Mouse (Mus musculus) spleen, postnatal 36 days (tissue): Measurements from ENCODE around the gene Slc11a1.
A peak's percentile ranks its signal among the peaks of the same experiment; 100 is the strongest.

Source experiments
- DNase-seq, 2 experiments: peaks; one replicate each; pipeline ENCODE4 v3.0.0; 2022; ENCODE audit warnings: low spot score in 2 of 2, mixed read lengths in 1 of 2

Slc11a1 gene

GRCm38 (mm10) chr1:74387386-74387988, 12.5 kb downstream of the Slc11a1 start:
- no peak for DNase-seq

DNA sequence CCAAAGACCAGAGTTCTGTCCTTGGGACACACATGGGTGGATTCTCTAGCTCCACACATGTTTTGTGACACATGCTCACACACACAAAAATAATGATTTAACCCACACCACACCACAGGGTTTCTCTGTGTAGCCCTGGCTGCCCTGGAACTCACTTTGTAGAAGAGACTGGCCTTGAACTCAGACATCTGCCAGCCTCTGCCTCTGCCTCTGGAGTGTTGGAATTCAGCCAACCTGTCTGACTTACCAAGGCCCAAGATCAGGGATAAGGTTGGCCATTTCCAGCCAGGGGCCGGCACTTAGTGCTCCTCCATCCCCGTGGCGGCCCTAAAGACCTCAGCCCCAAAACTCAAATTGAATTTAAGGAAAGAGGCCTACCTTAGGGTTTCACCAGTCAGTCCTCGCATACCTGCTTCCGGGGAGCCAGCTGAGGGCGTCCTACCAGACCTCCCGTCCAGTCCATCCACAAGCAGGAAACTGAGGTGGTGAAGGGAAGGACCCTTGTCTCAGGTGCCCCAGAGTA, 13.5 kb downstream of the Slc11a1 start:
- no peak for DNase-seq

DNA sequence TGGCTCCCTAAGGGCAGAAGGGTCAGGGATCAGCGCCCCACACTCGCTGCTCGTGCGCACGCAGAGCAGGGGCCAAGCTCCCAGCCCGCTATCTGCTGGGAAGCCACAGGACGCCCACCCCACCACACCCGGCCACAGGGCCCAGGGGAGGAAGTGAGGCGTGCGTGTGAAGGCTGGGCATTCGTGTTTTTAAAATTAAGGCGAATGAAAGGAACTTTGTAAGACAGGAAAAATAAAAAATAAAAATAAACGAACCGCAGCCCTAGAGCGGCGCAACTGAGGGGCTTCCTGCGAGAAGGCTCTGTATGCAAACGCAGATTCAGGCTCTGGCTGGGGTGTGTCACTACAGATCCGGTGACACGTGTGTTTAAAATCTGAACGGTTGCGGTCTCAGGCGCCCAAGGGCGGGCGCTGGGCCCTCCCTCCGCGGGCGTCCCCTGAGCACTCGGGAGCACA, 14.9 kb downstream of the Slc11a1 start:
- peak; percentile 82 to 85 for DNase-seq

DNA sequence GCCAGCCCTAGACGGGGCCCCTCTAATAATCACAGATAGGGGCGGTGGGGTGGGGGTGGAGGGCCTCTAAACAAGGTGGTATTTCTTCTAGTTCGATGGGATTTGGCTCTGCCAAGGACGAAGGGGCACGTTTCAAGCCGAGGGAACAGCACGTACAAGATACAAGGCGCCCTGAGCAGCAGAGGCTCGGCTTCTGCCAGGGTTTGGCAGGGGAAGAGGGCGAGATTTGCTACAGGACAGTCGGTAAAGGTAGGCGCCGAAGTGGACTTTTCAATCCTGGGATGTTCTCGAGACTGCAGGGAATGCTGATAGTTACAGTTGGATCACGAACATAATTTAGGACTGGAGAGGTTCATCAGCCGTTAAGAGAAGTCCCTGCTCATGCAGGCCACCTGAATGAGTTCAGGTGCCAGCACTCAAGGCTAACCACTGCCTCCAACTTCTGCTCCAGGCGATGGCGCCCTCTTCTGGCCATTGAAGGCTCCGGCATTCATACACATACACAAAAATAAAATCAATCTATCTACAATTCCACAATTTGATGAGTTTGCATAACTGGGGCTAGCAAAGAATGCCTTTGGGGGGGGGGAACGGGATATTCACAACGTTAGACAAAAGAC, 15.4 kb downstream of the Slc11a1 start:
- peak; percentile 70 to 82 for DNase-seq

- DNase-seq, result peak; percentile 95 to 96
These were observed 16.1 kb downstream of the Slc11a1 start, which contains the start of gene Ctdsp1 for GRCm38 (mm10) chr1:74390924-74391748. TSS of gene Ctdsp1 (plus strand) at chr1:74391509.

GRCm38 (mm10) chr1:74391844-74392441, 16.9 kb downstream of the Slc11a1 start:
- DNase-seq, result peak; percentile 73 to 81

DNA sequence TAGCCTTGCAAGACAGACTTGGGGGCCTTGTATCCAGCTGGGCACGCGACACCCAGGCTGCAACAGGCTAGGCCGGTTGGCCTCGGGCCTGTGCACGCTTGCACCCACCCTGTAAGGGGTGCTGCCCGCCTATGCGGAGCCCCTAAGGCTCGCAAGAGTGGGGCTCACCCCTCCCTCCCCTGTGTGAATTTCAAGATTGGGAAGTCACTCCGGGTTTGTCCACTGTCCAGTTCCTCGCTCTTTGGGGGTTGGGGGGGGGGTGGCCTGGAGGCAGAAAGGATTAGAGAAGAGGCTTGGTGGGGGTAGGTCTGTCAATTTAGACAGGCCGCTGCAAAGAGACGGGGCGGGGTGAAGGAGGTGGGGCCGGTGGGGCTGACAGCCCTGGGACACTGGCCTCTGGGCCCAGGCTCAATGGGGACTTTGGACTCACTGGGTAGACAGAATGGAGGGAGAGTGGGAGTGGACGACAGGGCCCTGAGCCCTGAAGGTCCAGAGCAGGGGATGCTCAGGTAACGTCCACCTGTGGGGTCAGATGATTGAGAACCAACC, 17.5 kb downstream of the Slc11a1 start:
- no peak for DNase-seq

DNA sequence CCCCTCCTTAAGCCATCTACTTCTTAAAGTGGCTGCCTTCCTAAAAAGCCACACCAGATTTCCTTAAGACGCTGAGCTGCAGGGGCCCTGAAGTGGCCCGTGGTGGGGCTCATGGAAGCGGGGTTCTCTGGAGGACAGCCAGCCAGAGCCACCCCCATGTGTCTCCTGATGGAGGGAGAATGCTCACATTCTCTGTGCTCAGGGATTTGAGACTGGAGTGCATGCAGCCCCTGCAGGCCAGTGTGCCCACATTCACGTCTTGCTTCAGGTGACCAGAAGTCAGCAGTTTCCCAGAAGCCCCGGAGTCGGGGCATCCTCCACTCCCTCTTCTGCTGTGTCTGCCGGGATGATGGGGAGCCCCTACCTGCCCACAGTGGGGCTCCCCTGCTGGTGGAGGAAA, 18.0 kb downstream of the Slc11a1 start:
- DNase-seq, result no peak

DNA sequence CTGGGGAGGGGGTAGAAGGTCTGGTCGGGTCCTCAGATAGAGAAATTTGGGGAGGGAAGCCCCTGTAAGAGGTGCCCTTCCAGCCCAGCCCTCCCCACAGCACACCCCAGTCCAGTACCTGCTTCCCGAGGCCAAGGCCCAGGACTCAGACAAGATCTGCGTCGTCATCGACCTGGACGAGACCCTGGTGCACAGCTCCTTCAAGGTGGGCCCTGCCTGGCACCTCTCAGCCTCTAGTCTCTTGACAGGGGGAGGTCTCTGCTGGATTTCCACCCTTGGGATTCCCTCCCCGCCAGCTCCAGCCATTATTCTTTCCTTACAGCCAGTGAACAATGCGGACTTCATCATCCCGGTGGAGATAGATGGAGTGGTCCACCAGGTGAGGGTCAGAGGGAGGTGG, 18.7 kb downstream of the Slc11a1 start:
- no peak for DNase-seq

DNA sequence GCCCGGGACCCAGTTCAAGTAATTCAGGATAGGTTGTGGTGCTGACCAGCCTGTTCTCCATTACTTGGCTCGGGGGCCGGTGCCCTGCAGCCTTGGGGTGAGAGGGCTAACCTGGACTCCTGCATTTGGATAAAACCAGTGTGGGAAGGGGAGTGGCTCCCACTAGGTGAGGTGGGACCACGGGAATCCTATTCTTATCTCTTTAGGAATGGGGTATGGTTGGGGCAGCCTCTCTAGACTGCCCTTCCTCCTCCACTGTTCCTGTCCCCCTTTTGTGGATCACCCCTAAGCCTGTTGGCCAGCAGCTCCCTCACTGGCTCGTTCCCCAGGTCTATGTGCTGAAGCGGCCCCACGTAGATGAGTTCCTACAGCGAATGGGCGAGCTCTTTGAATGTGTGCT, 19.3 kb downstream of the Slc11a1 start:
- no peak for DNase-seq

- DNase-seq, result no peak
These were observed 19.9 kb downstream of the Slc11a1 start for GRCm38 (mm10) chr1:74394858-74395257.

DNA sequence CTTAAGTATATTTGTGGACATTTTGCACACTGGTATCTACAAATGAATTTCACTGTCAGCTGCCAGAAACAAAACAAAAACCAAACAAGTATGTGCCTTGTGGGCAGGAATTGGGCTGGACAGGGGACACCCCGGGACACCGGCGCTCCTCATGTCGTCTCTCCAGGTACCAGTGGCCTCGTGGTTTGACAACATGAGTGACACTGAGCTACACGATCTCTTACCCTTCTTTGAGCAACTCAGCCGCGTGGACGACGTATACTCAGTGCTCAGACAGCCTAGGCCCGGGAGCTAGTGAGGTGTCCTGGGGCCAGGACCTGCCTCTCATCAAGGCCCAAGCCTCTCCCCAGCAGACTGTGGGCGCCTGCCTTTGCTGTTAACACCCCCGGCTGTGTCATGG, 20.3 kb downstream of the Slc11a1 start:
- no peak for DNase-seq

DNA sequence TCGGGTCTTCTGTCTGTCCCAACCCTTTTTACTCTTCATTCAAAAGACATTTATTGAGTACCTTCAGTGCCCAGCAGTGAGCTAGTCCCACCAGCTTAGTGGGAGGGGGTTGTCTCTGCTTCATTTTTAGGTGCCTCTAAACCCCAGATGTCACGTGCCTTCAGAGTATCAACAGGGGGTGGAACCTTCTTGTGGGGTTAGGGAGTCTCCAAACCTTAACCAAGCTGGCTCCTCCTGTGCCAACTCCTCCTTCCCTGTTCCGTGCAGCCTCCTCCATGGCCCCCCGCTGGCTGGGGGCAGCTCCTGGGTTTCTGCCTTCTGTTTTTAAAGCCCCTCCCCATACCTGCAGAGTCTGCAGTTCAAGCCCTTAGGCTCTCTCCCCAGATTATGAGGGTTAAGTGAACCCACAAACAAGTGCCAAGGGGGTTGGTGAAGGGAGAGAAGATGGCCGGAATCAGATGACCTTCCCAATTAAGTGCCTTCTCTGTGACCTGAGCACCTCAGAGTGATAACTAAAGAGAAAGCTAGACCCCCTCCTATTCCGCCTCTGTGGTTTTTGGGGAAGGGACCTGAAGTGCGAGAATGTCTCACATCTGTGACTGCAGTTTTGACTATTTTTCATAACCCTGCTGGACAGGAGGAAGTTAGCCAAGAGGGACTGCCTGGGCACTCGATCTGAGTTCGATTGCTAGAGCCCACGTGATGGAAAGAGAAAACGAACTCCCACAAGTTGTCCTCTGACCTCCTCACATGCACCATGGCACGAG, 21.6 kb downstream of the Slc11a1 start:
- peak in 1 of 2 experiments; percentile 39 for DNase-seq

- DNase-seq, result peak; percentile 98
These were observed 22.4 kb downstream of the Slc11a1 start for GRCm38 (mm10) chr1:74397268-74397918.

DNA sequence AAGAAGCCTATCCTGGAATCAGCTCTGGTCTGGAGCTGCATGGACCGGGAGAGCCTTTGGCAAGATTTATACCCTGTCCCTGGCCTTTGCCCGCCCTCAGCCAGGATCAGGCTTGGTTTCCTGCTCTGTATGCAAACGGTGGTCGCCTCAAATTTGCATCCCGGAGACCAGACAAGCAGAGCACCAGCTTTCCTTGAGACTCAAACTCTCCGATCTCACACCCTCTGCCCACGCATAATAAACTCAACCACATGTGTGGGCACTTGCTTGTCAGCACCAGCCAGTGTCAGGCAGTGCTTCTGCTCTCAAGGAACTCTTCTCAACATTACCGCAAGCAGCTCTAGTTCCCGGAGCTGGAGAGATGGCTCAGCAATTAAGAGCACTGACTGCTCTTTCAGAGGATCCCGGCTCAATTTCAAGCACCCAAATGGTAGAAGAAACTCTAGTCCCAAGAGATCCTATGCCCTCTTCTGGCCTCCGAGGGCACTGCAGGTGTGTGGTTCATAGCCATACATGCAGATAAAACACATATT, 23.0 kb downstream of the Slc11a1 start:
- DNase-seq, result peak; percentile 72 to 83

GRCm38 (mm10) chr1:74400531-74400930, 25.5 kb downstream of the Slc11a1 start:
- no peak for DNase-seq

- DNase-seq, result no peak
These were observed 26.2 kb downstream of the Slc11a1 start for GRCm38 (mm10) chr1:74401015-74401702.

GRCm38 (mm10) chr1:74404206-74404605, 29.2 kb downstream of the Slc11a1 start:
- DNase-seq, result no peak
